Mouse (Mus musculus) heart, embryonic 15.5 days (tissue): ENCODE measurements at regions not wholly inside any gene's neighbourhood (a gene's known extent, or its start where the extent isn't known, plus 50 kb on each side); places are given as distances from the start of the nearest gene placed in this dataset. TPM values are rescaled to one million over a fixed set of nuclear protein-coding genes. Genes with fewer than 3 reads are reported as not detected.

Experiments
- microRNA-seq: library from miRNA; unstranded; fragments of <30 nt; microRNA quantifications from one replicate; pipeline ENCODE4, GENCODE M21; 2016

Small RNA genes lying in the stretch of these regions (microRNA-seq; reads per million reads assigned to microRNA genes)
- gene Gm24275: not detected
